Mouse (Mus musculus): ENCODE results near the gene Zfp668.
A peak's percentile ranks its signal among the peaks of the same experiment; 100 is the strongest.

- TF ChIP-seq JUN (IDR thresholded peaks at IDR 0.05; ENCODE audit: insufficient read depth, low read depth, low read length) (no peak), CTCF (conservative IDR thresholded peaks at IDR 0.05 in 1 of 2, IDR thresholded peaks at IDR 0.05 in 1 of 2; ENCODE audit: low read depth in 2 of 2, low read length in 2 of 2) (no peak), EP300 (IDR thresholded peaks at IDR 0.05; ENCODE audit: low read length) (no peak), POLR2AphosphoS2 (IDR thresholded peaks at IDR 0.05; ENCODE audit: low read depth, low read length) (no peak), ZNF384 (IDR thresholded peaks at IDR 0.05; ENCODE audit: low read depth, low read length) (no peak), USF2 (conservative IDR thresholded peaks at IDR 0.05; ENCODE audit: low read depth, low read length) (no peak), MAZ (IDR thresholded peaks at IDR 0.05; ENCODE audit: low read depth, low read length) (no peak; the same call in 1 of the 2 replicates), POLR2A (IDR thresholded peaks at IDR 0.05; ENCODE audit: low read depth, low read length) (peak; percentile 61), HCFC1 (IDR thresholded peaks at IDR 0.05; ENCODE audit: low read depth, low read length) (peak; percentile 96), SMC3 (IDR thresholded peaks at IDR 0.05; ENCODE audit: low read depth, low read length) (no peak), SIN3A (IDR thresholded peaks at IDR 0.05; ENCODE audit: low read length) (peak; percentile 80), E2F4 (IDR thresholded peaks at IDR 0.05; ENCODE audit: insufficient replicate concordance, low read depth, low read length) (no peak), MAX (IDR thresholded peaks at IDR 0.05; ENCODE audit: low read length) (peak; percentile 59; the same call in 1 of the 2 replicates), MXI1 (IDR thresholded peaks at IDR 0.05; ENCODE audit: low read depth, low read length) (peak; percentile 87)
These were observed 34.5 kb downstream of the Zfp668 start for GRCm38 (mm10) chr7:127842001-127842718.

Measured in CH12.LX (cell line).